Mouse (Mus musculus) embryonic facial prominence, embryonic 12.5 days (tissue): ENCODE data around the gene Tmem150c. TPM values are rescaled to one million over a fixed set of nuclear protein-coding genes. Genes with fewer than 3 reads are reported as not detected.

Experiments
- ATAC-seq: fragments of 200-750 bp; cut with Nextera tagmentation; 2 replicates; pipeline ENCODE4 v1.8.0; 2017; ENCODE audit not compliant: insufficient number of reproducible peaks, insufficient read depth, low FRiP score, low TSS enrichment
- H3K27ac ChIP-seq: fragments of 300-500 bp; sonication (generic); 2 replicates; pipeline ENCODE4 v1.5.1; 2016; ENCODE audit warnings: mild to moderate bottlenecking
- H3K27me3 ChIP-seq: fragments of 300-500 bp; sonication (generic); 2 replicates; pipeline ENCODE4 v1.6.1; 2016; ENCODE audit warnings: mild to moderate bottlenecking, moderate library complexity
- H3K36me3 ChIP-seq: fragments of 300-500 bp; sonication (generic); 2 replicates; pipeline ENCODE4 v1.6.1; 2016; ENCODE audit warnings: mild to moderate bottlenecking
- H3K4me1 ChIP-seq: fragments of 300-500 bp; sonication (generic); 2 replicates; pipeline ENCODE4 v1.6.1; 2016
- H3K4me2 ChIP-seq: fragments of 300-500 bp; sonication (generic); replicated peaks from 2 replicates; pipeline ENCODE4 v1.6.1; 2016; ENCODE audit warnings: mild to moderate bottlenecking, moderate library complexity
- H3K4me3 ChIP-seq: fragments of 300-500 bp; sonication (generic); 2 replicates; pipeline ENCODE4 v1.5.1; 2016; ENCODE audit warnings: mild to moderate bottlenecking
- H3K9ac ChIP-seq: fragments of 300-500 bp; sonication (generic); 2 replicates; pipeline ENCODE4 v1.6.1; 2016; ENCODE audit warnings: mild to moderate bottlenecking, moderate library complexity
- H3K9me3 ChIP-seq: fragments of 300-500 bp; sonication (generic); 2 replicates; pipeline ENCODE4 v1.6.1; 2016; ENCODE audit warnings: mild to moderate bottlenecking, moderate library complexity
- whole genome bisulfite sequencing: fragments of 180-500 bp; shearing (Covaris S2); methylation state at CpG from one replicate; pipeline ENCODE4 v1.1.7; 2016; 5-methylcytosine and 5-hydroxymethylcytosine counted together
- polyA plus RNA-seq: library from polyadenylated mRNA; unstranded; fragments of >200 nt; fragmentation: Nextera tagmentation; extraction: Ambion mirVana; gene quantifications from 2 replicates; pipeline ENCODE4 v1.2.1, GENCODE M21; 2016

The Tmem150c gene
- polyA plus RNA-seq, 1 experiment from 2014 or later: 1.9 TPM

DNA sequence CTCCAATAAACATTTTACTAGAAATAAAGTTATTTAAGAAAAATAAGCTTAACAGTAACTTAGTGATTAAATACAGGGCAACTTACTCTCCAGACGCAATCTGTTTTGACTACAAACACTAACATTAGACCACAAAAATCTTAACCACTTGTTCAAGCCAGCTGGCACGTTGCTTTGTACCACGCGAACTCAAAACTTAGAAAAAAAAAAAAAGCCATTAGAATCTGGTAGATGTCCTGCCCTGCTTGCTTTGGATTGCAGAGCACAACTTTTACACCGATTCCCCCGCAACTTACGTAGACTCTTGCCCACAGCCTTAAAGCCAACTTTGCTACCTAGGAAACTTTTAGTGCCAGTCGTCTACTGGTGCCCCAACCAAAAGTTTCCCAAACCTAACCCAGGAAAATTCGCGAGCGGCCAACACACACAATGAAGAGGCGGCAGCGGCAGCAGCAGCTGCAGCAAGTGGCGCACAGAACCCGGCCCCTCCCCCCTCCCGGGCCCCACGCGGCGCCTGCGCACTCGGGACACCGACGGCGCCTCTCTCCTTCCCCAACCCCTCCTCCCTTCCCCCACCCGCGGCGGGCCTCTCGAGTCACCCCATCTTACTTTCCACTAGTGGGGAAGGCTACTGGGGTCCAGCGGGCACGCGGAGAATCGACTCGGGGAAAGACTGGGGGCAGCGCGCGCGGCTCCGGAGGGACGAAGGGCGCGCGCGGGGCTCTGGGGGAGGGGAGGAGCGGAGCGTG, 121.5 kb downstream of the Tmem150c start:
- Histone ChIP-seq H3K27ac (peak overlapping the region; percentile 99), H3K36me3 (peaks cover 40% of the 10 kb centered on the region), H3K4me3 (peak overlapping the region; percentile 84), H3K9ac (peak overlapping the region; percentile 94), H3K4me1 (peaks cover 22% of the 10 kb centered on the region), H3K4me2 (peak overlapping the region; percentile 84), H3K27me3 (no peaks in the 10 kb centered on the region), H3K9me3 (no peaks in the 10 kb centered on the region)
- 0 out of 2 replicates have a peak, but pooled peaks have one; percentile 11 for ATAC-seq
- under 1% methylated on average over 42 of the region's 45 CpGs for WGBS

DNA sequence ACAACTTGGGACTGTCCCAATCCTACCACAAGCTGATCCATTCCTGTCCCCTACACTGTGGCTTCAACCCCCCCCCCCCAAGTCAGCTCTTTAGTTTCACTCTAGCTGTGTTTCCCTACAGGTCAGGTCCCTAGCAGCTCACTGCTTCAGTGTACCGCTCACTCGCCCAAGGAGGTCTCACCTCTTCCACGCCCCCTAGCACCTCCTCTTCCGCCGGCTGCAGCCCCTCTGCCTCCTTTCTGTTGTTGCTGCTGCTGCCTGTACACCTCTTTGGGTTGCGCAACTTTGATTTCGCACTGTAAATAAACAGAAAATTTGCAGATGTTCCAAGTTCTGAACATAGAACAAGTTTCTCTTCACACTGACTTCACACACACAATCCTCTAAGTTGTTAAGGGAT, 122.9 kb downstream of the Tmem150c start:
- Histone ChIP-seq H3K27ac (no peak overlapping the region), H3K4me1 (peaks cover 20% of the 10 kb centered on the region), H3K4me3 (peak overlapping the region; percentile 84), H3K27me3 (no peaks in the 10 kb centered on the region), H3K9ac (peak overlapping the region; percentile 94), H3K4me2 (peak overlapping the region; percentile 84), H3K9me3 (no peaks in the 10 kb centered on the region), H3K36me3 (peaks cover 49% of the 10 kb centered on the region)
- ATAC-seq: no peak
- 25% methylated on average over 7 of the region's 7 CpGs for WGBS

DNA sequence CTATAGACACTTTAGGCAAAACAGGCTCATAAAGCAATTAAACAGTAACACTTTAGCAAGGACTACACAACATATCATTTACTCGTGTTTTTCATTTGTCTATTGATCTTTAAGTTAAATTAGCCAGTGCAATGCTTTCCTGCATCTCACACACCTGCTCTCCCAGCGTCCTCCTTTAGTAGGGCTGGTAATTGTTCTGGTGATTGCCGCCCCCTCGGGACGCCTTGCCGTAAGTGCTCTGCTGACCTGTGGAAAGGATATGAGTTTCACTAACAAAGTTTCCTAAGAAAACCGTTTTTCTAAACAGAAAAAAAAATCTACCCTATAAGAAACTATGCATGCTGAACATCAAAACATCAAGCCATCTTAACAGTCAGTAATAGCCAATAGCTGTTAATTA, 123.7 kb downstream of the Tmem150c start:
- Histone ChIP-seq H3K4me1 (peaks cover 14% of the 10 kb centered on the region), H3K4me3 (peak overlapping the region; percentile 84), H3K9me3 (no peaks in the 10 kb centered on the region), H3K27ac (no peak overlapping the region), H3K4me2 (peak overlapping the region; percentile 84), H3K27me3 (no peaks in the 10 kb centered on the region), H3K36me3 (peaks cover 51% of the 10 kb centered on the region), H3K9ac (no peak overlapping the region)
- WGBS: 35% methylated on average over 7 of the region's 7 CpGs
- no peak for ATAC-seq

DNA sequence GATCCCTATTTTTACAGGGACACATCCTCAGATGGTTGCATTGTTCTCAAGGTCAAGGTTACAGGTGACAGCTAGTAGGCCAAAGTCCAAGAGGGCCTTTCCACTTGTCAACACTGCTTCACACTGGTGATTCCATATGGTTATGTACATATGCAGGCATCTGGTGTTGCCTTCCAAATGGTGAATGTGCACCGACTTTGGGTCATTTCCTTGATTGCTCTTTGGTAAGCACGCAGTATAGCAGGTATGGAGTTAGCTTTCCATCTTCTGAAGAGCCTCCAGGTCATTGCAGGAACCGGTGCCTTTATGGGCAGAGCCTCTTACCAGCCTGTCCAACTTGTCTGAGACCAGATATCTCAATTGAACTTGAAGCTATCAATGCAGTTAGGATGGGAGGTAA, 127.0 kb downstream of the Tmem150c start:
- peaks cover 51% of the 10 kb centered on the region for H3K36me3 ChIP-seq
- H3K4me2 ChIP-seq: no peak overlapping the region
- no peak for ATAC-seq
- 76% methylated on average over 3 of the region's 3 CpGs for WGBS
- H3K27ac ChIP-seq: no peak overlapping the region
- H3K27me3 ChIP-seq: no peaks in the 10 kb centered on the region
- H3K9me3 ChIP-seq: no peaks in the 10 kb centered on the region
- H3K4me3 ChIP-seq: no peak overlapping the region
- peaks cover 21% of the 10 kb centered on the region for H3K4me1 ChIP-seq
- no peak overlapping the region for H3K9ac ChIP-seq

DNA sequence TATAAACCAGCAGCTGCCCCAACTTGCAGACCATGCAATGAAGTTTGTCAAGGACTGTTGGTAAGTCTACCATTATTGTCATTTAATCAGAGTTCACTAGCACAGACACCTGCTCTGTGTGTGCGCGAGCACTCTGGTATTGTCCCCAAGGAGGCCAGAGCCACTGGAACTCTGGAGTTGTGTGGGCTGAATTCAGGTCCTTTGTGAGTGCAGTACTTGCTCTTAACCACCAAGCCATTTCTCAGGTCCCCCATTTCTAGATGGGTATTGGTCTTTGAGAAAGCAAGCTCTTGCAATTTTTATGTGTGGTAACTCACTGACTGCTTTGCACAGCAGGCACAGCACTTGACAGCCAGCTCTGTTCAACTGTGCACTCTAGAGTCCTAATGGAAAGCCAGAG, 127.5 kb downstream of the Tmem150c start:
- ATAC-seq: no peak
- Histone ChIP-seq H3K27ac (no peak overlapping the region), H3K4me2 (no peak overlapping the region), H3K4me3 (no peak overlapping the region), H3K36me3 (peaks cover 51% of the 10 kb centered on the region), H3K9me3 (no peaks in the 10 kb centered on the region), H3K4me1 (peaks cover 20% of the 10 kb centered on the region), H3K9ac (no peak overlapping the region), H3K27me3 (no peaks in the 10 kb centered on the region)
- WGBS: 92% methylated on average over 2 of the region's 2 CpGs

DNA sequence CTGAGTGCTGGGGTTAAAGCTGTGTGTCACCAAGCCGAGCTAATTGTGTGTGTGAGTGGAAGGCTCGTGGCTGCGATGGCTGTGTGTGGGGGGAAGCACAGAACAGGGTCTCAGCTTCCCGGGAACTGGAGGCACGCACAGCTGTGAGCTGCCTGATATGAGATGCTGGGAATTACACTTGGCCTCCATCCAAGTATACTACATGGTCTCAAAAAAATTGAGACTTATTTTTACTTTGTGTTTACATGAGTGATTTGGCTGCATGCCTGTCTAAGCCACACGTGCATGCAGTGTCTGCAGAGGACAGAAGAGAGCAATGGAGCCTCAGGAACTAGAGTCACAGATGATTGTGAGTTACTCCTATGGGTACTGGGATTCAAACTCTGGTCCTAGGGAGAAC, 129.5 kb downstream of the Tmem150c start:
- peaks cover 10% of the 10 kb centered on the region; the same call in 1 of the 2 replicates for H3K4me1 ChIP-seq
- H3K9me3 ChIP-seq: no peaks in the 10 kb centered on the region
- WGBS: 17% methylated on average over 6 of the region's 6 CpGs
- ATAC-seq: peak; percentile 78
- H3K36me3 ChIP-seq: peaks cover 35% of the 10 kb centered on the region
- no peak overlapping the region for H3K4me3 ChIP-seq
- H3K9ac ChIP-seq: no peak overlapping the region
- no peaks in the 10 kb centered on the region for H3K27me3 ChIP-seq
- no peak overlapping the region for H3K4me2 ChIP-seq
- H3K27ac ChIP-seq: 0 out of 2 replicates have a peak overlapping the region, but pooled peaks have one; percentile 50

Other genes with a start within 250 kb of the Tmem150c start
- gene Hnrnpd, start 180.9 kb downstream of the Tmem150c start, polyA plus RNA-seq: 453 and 502 TPM in 2 replicates
- 2.2 and 3.0 TPM in 2 replicates for gene 4930524J08Rik, start 180.7 kb downstream of the Tmem150c start, polyA plus RNA-seq
- 248 and 261 TPM in 2 replicates for gene Hnrnpdl, start 120.1 kb downstream of the Tmem150c start, polyA plus RNA-seq
- 47.2 and 47.9 TPM in 2 replicates for gene Enoph1, start 119.8 kb downstream of the Tmem150c start, polyA plus RNA-seq